Mouse (Mus musculus) forelimb bud, embryonic 11.5 days (tissue): ENCODE results near the gene Gm4214.
"Not testable (repeated sequence)": the region's sequence is repeated elsewhere in the genome, so short reads cannot be mapped to it uniquely, and the experiment has no call there.

Source experiments
- DNase-seq: peaks from one replicate; pipeline ENCODE4 v3.0.0-alpha.2; 2012; ENCODE audit warnings: low read depth, low spot score

Gm4214 gene

GRCm38 (mm10) chr7:22984573-22984972 lies at the start of gene Gm4214:
Gene Gm4214 (minus strand): TSS chr7:22984673.
- not testable (repeated sequence) for DNase-seq

- DNase-seq = not testable (repeated sequence)
These were observed 35.4 kb upstream of the Gm4214 start, which contains the start of gene Gm4216 for GRCm38 (mm10) chr7:23019823-23020222. Gene Gm4216 (minus strand): TSS chr7:23019923.
